Mouse (Mus musculus) neural tube, embryonic 14.5 days (tissue): ENCODE data around the gene Ank2. TPM values are rescaled to one million over a fixed set of nuclear protein-coding genes. Genes with fewer than 3 reads are reported as not detected.
A peak's percentile ranks its signal among the peaks of the same experiment; 100 is the strongest.

Experiments
- ATAC-seq: fragments of 200-750 bp; cut with Nextera tagmentation; 2 replicates; pipeline ENCODE4 v1.8.0; 2017; ENCODE audit warnings: low read depth, mild to moderate bottlenecking, moderate TSS enrichment, moderate library complexity
- H3K27ac ChIP-seq: fragments of 300-500 bp; sonication (generic); 2 replicates; pipeline ENCODE4 v1.5.1; 2014; ENCODE audit warnings: low read depth, mild to moderate bottlenecking, control low read depth, low read length, moderate library complexity, mixed read lengths
- H3K27me3 ChIP-seq: fragments of 300-500 bp; sonication (generic); 2 replicates; pipeline ENCODE4 v1.6.1; 2014; ENCODE audit warnings: low read length; ENCODE audit not compliant: control insufficient read depth, insufficient read depth
- H3K36me3 ChIP-seq: fragments of 300-500 bp; sonication (generic); 2 replicates; pipeline ENCODE4 v1.6.1; 2014; ENCODE audit warnings: low read length, mixed read lengths; ENCODE audit not compliant: control insufficient read depth, insufficient read depth
- H3K4me1 ChIP-seq: fragments of 300-500 bp; sonication (generic); 2 replicates; pipeline ENCODE4 v1.6.1; 2014; ENCODE audit warnings: low read length; ENCODE audit not compliant: control insufficient read depth, insufficient read depth
- H3K4me2 ChIP-seq: fragments of 300-500 bp; sonication (generic); 2 replicates; pipeline ENCODE4 v1.6.1; 2014; ENCODE audit warnings: mild to moderate bottlenecking, low read depth, low read length, control low read depth
- H3K4me3 ChIP-seq: fragments of 300-500 bp; sonication (generic); 2 replicates; pipeline ENCODE4 v1.5.1; 2014; ENCODE audit warnings: low read depth, low read length, control low read depth, mixed read lengths
- H3K9ac ChIP-seq: fragments of 300-500 bp; sonication (generic); replicated peaks from 2 replicates; pipeline ENCODE4 v1.6.1; 2014; ENCODE audit warnings: low read depth, mild to moderate bottlenecking, control low read depth, low read length, mixed read lengths
- H3K9me3 ChIP-seq: fragments of 300-500 bp; sonication (generic); 2 replicates; pipeline ENCODE4 v1.6.1; 2016; ENCODE audit warnings: low read length; ENCODE audit not compliant: control insufficient read depth
- WGBS: fragments of 180-500 bp; shearing (Covaris S2); extraction: QIAGEN DNeasy Blood & Tissue Kit; methylation state at CpG from one replicate; pipeline ENCODE4 v1.1.7; 2014; 5-methylcytosine and 5-hydroxymethylcytosine counted together
- polyA plus RNA-seq: library from polyadenylated mRNA; unstranded; fragments of >200 nt; fragmentation: Nextera tagmentation; extraction: Ambion mirVana; gene quantifications from 2 replicates; pipeline ENCODE4 v1.2.1, GENCODE M21; 2014

Ank2 gene
- polyA plus RNA-seq, 1 experiment from 2014 or later: 231 TPM

GRCm38 (mm10) chr3:127188789-127189128 lies 310.4 kb downstream of the Ank2 start:
- Histone ChIP-seq H3K9ac (no peak overlapping the region), H3K9me3 (no peaks in the 10 kb centered on the region), H3K36me3 (no peaks in the 10 kb centered on the region), H3K27ac (no peak overlapping the region), H3K4me1 (no peaks in the 10 kb centered on the region), H3K27me3 (no peaks in the 10 kb centered on the region), H3K4me3 (no peak overlapping the region), H3K4me2 (no peak overlapping the region)
- ATAC-seq: no peak
- WGBS: 87% methylated on average over 5 of the region's 5 CpGs

- H3K9ac ChIP-seq: no peak overlapping the region
- no peak overlapping the region for H3K4me3 ChIP-seq
- H3K27ac ChIP-seq: no peak overlapping the region
- no peaks in the 10 kb centered on the region for H3K4me1 ChIP-seq
- H3K27me3 ChIP-seq: no peaks in the 10 kb centered on the region
- no peak overlapping the region for H3K4me2 ChIP-seq
- WGBS: 94% methylated on average over 5 of the region's 5 CpGs
- ATAC-seq: no peak
- no peaks in the 10 kb centered on the region for H3K36me3 ChIP-seq
- no peaks in the 10 kb centered on the region for H3K9me3 ChIP-seq
Measured at GRCm38 (mm10) chr3:127188086-127188788, 310.9 kb downstream of the Ank2 start.

- WGBS: 95% methylated on average over 2 of the region's 2 CpGs
- no peak overlapping the region for H3K4me2 ChIP-seq
- no peak for ATAC-seq
Measured at GRCm38 (mm10) chr3:127187081-127187480, 312.1 kb downstream of the Ank2 start.

GRCm38 (mm10) chr3:127186239-127186638 lies 312.9 kb downstream of the Ank2 start:
- WGBS: 91% methylated on average over 3 of the region's 3 CpGs
- Histone ChIP-seq H3K36me3 (no peaks in the 10 kb centered on the region), H3K27me3 (no peaks in the 10 kb centered on the region), H3K4me3 (no peak overlapping the region), H3K4me1 (no peaks in the 10 kb centered on the region), H3K9ac (no peak overlapping the region), H3K4me2 (no peak overlapping the region), H3K9me3 (no peaks in the 10 kb centered on the region), H3K27ac (no peak overlapping the region)
- no peak for ATAC-seq

More at GRCm38 (mm10) chr3:127187081-127187480, 312.1 kb downstream of the Ank2 start:
- no peaks in the 10 kb centered on the region for H3K27me3 ChIP-seq
- no peak overlapping the region for H3K4me3 ChIP-seq
- H3K9me3 ChIP-seq: no peaks in the 10 kb centered on the region
- H3K36me3 ChIP-seq: no peaks in the 10 kb centered on the region
- H3K9ac ChIP-seq: no peak overlapping the region
- H3K4me1 ChIP-seq: no peaks in the 10 kb centered on the region
- no peak overlapping the region for H3K27ac ChIP-seq

- Histone ChIP-seq H3K36me3 (no peaks in the 10 kb centered on the region), H3K9ac (no peak overlapping the region)
Measured at GRCm38 (mm10) chr3:127183998-127184753, 315.0 kb downstream of the Ank2 start.

GRCm38 (mm10) chr3:127172697-127173096 lies 326.5 kb downstream of the Ank2 start:
- Histone ChIP-seq H3K36me3 (no peaks in the 10 kb centered on the region), H3K4me2 (no peak overlapping the region), H3K9me3 (no peaks in the 10 kb centered on the region), H3K27me3 (no peaks in the 10 kb centered on the region), H3K9ac (no peak overlapping the region), H3K27ac (no peak overlapping the region), H3K4me1 (no peaks in the 10 kb centered on the region), H3K4me3 (no peak overlapping the region)
- 57% methylated on average over 2 of the region's 2 CpGs for whole genome bisulfite sequencing
- no peak for ATAC-seq

More at GRCm38 (mm10) chr3:127183998-127184753, 315.0 kb downstream of the Ank2 start:
- Histone ChIP-seq H3K27me3 (no peaks in the 10 kb centered on the region), H3K4me1 (no peaks in the 10 kb centered on the region), H3K4me2 (no peak overlapping the region), H3K4me3 (no peak overlapping the region), H3K9me3 (no peaks in the 10 kb centered on the region), H3K27ac (no peak overlapping the region)
- 8% methylated on average over 5 of the region's 5 CpGs for WGBS
- ATAC-seq: peak; percentile 75

- no peaks in the 10 kb centered on the region for H3K4me1 ChIP-seq
- no peak overlapping the region for H3K4me2 ChIP-seq
- ATAC-seq: no peak
- no peaks in the 10 kb centered on the region for H3K27me3 ChIP-seq
- H3K9me3 ChIP-seq: no peaks in the 10 kb centered on the region
- 85% methylated on average over 12 of the region's 12 CpGs for WGBS
- H3K4me3 ChIP-seq: no peak overlapping the region
- H3K27ac ChIP-seq: no peak overlapping the region
- H3K9ac ChIP-seq: no peak overlapping the region
- H3K36me3 ChIP-seq: no peaks in the 10 kb centered on the region
Measured at GRCm38 (mm10) chr3:127170246-127170645, 328.9 kb downstream of the Ank2 start.

- no peak for ATAC-seq
- H3K4me1 ChIP-seq: no peaks in the 10 kb centered on the region
- H3K9ac ChIP-seq: no peak overlapping the region
- 93% methylated on average over 1 of the region's 1 CpGs for WGBS
- no peak overlapping the region for H3K27ac ChIP-seq
- H3K27me3 ChIP-seq: no peaks in the 10 kb centered on the region
- no peak overlapping the region for H3K4me3 ChIP-seq
- H3K9me3 ChIP-seq: no peaks in the 10 kb centered on the region
- H3K36me3 ChIP-seq: no peaks in the 10 kb centered on the region
- H3K4me2 ChIP-seq: no peak overlapping the region
Measured at GRCm38 (mm10) chr3:127169114-127169513, 330.0 kb downstream of the Ank2 start.

- Histone ChIP-seq H3K36me3 (no peaks in the 10 kb centered on the region), H3K4me2 (no peak overlapping the region), H3K27ac (no peak overlapping the region), H3K9me3 (no peaks in the 10 kb centered on the region), H3K4me1 (no peaks in the 10 kb centered on the region; the same call in 1 of the 2 replicates), H3K9ac (no peak overlapping the region), H3K4me3 (no peak overlapping the region), H3K27me3 (no peaks in the 10 kb centered on the region)
- WGBS: 56% methylated on average over 3 of the region's 3 CpGs
- no peak for ATAC-seq
Measured at GRCm38 (mm10) chr3:127163749-127164148, 335.4 kb downstream of the Ank2 start.
